Mouse (Mus musculus): ENCODE results near the gene Scgb3a1.

DNA sequence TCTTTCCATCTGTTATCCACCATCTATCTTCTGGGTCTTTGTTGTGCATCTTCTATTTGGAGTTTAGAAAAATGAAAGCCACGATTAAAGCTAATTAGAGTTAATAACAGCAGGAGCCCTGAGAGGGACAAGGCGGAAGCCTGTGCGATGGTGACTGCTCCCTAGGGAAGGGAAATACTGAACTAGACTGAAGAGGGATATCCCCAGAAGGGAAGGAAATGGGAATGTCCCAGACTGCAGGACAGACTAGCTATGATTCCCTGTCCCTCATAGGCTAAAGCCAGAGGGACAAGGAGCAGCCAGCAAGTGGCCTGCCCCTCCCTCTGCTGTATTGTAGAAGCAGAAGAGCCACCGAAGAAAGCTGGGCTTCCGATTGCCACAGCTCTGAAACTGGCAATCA lies 41.5 kb upstream of the Scgb3a1 start:
- no peak for TF ChIP-seq POLR2A (IDR thresholded peaks at IDR 0.05; ENCODE audit: low read depth, low read length)
- TF ChIP-seq CTCF (IDR thresholded peaks at IDR 0.05; ENCODE audit: extremely low read depth, insufficient read length, insufficient replicate concordance, low read depth, low read length): no peak
